Mouse (Mus musculus): ENCODE results near the gene Notch3. TPM values are rescaled to one million over a fixed set of nuclear protein-coding genes. Genes with fewer than 3 reads are reported as not detected.
"Not testable (repeated sequence)": the region's sequence is repeated elsewhere in the genome, so short reads cannot be mapped to it uniquely, and the experiment has no call there.

Gene Notch3
- total RNA-seq, 2 experiments from 2014 or later, result 5.3 to 6.7 TPM

DNA sequence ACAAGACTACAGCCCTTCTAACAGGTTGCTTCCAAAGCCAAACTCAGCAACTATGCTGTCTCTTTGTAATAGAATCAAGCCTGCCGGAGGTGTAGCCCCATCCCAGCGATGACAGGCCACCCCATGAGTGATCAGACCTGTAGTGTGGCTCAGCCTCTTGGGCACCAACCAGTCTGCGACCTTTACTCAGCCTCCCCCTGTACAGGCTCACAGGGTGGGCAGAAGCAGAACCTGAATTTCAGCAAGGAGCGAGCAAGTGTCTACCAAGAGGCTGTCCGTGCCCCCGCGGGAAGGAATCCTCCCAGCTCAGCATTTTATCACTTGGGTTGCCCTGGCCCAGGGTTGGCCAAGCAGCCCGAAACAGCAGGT, 67.1 kb downstream of the Notch3 start:
- DNase-seq (ENCODE audit: low spot score in 2 of 2), result no peak

DNA sequence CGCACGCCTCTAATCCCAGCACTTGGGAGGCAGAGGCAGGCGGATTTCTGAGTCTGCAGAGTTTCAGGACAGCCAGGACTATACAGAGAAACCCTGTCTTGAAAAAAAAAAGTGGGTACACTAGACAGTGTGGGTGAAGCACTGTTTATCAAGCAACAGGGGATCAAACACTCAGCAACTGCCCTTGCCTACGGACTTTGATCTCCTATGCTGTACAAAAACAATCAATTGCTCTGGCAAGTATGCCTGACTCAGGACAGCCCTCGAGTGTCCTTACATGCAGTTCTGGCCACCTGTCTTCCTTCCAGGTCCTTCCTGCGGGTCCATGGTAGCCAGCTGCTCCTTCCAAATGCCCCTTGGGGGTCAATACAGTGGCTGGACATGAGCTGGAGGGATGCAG, 67.7 kb downstream of the Notch3 start:
- DNase-seq (ENCODE audit: low spot score in 2 of 2), result not testable (repeated sequence)

GRCm38 (mm10) chr17:32097676-32098075, 69.0 kb downstream of the Notch3 start:
- DNase-seq (ENCODE audit: low spot score in 2 of 2), result no peak

DNA sequence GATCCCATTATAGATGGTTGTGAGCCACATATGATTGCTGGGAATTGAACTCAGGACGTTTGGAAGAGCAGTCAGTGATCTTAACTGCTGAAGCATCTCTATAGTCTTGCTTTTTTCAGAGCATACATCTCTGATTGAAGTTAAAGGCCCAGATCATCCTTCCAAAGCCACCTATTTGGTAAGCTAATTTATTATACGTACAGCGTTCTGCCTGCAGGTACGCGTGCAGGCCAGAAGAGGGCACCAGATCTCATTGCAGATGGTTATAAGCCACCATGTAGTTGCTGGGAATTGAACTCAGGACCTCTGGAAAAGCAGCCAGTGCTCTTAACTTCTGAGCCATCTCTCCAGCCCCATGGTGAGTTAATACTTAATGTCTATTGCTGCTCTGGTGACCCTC, 73.8 kb downstream of the Notch3 start:
- DNase-seq (ENCODE audit: low spot score in 2 of 2), result no peak

DNA sequence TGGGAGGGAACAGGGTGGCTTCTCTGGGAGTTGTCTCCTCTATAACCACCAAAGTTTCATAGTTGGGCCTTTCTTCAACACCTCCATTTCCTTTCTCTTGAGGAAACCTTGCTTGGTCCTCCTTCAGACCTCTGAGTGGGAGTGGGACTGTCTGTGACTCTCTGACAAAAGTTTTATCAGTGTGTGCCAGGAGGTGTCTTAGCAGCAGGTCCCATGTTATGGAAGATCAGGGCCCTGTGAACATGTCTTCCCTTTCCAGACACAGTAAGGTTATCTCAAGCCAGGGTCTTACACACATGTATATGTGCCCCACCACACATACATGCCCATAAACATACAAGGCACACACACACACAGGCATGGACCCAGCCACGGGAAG, 74.4 kb downstream of the Notch3 start:
- DNase-seq (ENCODE audit: low spot score in 2 of 2), result no peak

- peak; percentile 71 to 80 for DNase-seq (ENCODE audit: low spot score in 2 of 2)
These were observed 75.0 kb downstream of the Notch3 start for GRCm38 (mm10) chr17:32091364-32092240.

DNA sequence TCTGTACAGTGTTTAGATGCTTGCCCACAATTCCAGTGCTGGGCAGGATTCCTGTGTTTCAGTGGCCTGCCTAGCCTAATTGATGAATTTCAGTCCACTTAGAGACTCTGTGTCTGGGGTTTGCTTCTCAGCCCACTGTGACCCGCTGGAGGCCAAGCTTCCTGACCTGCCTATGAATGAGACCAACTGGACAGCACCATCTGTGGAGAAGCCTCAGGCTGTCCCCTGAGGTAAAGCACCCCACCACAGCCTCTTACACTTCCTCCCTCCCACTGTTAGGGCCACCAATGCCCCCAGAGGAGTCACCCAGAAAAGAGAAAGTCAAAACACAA, 75.7 kb downstream of the Notch3 start:
- no peak for DNase-seq (ENCODE audit: low spot score in 2 of 2)

- no peak for DNase-seq (ENCODE audit: low spot score in 2 of 2)
These were observed 79.6 kb downstream of the Notch3 start for GRCm38 (mm10) chr17:32087069-32087468.

- no peak for DNase-seq (ENCODE audit: low spot score in 2 of 2)
These were observed 83.3 kb downstream of the Notch3 start for GRCm38 (mm10) chr17:32083351-32083750.

GRCm38 (mm10) chr17:32075164-32075563, 91.5 kb downstream of the Notch3 start:
- peak; percentile 38 to 51 for DNase-seq (ENCODE audit: low spot score in 2 of 2)

DNA sequence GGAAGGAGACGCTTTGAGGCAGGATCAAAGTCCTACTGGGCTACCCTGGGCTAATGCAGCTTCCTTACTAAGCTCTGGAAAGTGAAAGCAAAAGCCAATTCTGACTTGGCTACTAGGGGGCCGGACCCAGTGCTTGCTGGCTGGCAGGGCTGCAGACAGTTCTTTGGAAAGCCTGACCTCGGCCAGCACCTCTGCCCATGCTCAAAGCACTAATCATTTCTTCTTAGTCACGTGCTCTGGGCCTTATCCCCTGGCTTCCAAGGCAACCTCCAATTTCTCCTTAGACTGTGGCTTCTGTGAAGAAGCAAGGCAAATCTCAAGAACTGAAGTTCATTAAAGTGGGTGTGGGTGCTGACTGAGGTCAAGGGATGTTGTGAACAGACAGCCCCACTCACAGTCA, 92.0 kb downstream of the Notch3 start:
- DNase-seq (ENCODE audit: low spot score in 2 of 2), result no peak

DNA sequence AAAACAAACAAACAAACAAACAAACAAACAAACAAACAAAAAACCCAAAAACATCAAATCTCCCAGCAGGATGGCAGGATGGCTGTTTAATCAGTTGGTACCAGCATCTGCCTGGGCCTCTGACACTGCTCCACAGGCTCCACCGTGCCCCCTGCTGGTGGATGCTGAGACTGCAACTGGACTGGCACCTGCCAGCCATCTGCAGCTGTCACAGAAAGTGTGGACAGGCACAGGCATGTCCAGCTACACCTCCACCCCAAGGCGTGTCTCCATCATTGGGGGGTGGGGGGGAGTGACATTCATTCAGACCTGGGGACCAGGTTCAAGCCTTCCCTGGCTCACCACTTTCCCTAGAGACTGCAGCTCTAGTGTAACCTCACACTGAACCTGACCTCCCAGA, 93.3 kb downstream of the Notch3 start:
- peak; percentile 81 to 93 for DNase-seq (ENCODE audit: low spot score in 2 of 2)

Other genes with a start within 250 kb of the Notch3 start
- gene Rrp1b, start 130.8 kb downstream of the Notch3 start, total RNA-seq (2021), result 10 to 100 TPM; 19.5 to 19.7 TPM
- gene Hsf2bp, start 130.5 kb downstream of the Notch3 start, total RNA-seq (2021), result 1 to 10 TPM in 1 of 2 experiments, under 1 TPM in 1; 0.72 to 1.8 TPM
- under 1 TPM; 0.23 to 0.42 TPM for gene Ephx3, start 22.7 kb upstream of the Notch3 start, total RNA-seq (2021)
- gene Brd4, start 117.9 kb upstream of the Notch3 start, total RNA-seq (2021), result 100 to 1,000 TPM; 107 to 108 TPM
- 10 to 100 TPM; 81.2 to 87.6 TPM for gene Akap8, start 154.4 kb upstream of the Notch3 start, total RNA-seq (2021)
- 100 to 1,000 TPM; 183 to 219 TPM for gene Akap8l, start 183.8 kb upstream of the Notch3 start, total RNA-seq (2021)
- gene Wiz, start 222.6 kb upstream of the Notch3 start, total RNA-seq (2021), result 10 to 100 TPM; 46.0 to 47.9 TPM
- 1 to 10 TPM; 3.3 to 4.6 TPM for gene Rasal3, start 236.7 kb upstream of the Notch3 start, total RNA-seq (2021)

Data from left cerebral cortex, adult 18-20 months (tissue).